Mouse (Mus musculus) MEL (cell line): ENCODE data around the gene Hoxa4. TPM values are rescaled to one million over a fixed set of nuclear protein-coding genes. Genes with fewer than 3 reads are reported as not detected.

Experiments
- DNase-seq: peaks from one replicate; pipeline ENCODE4 v3.0.0; 2011; ENCODE audit warnings: low read depth, low spot score
- H3K27ac ChIP-seq: 2 replicates; pipeline ENCODE4 v1.5.1; 2012; ENCODE audit warnings: low read depth, mild to moderate bottlenecking, control low read depth, low read length, moderate library complexity; ENCODE audit not compliant: control insufficient read depth
- H3K27me3 ChIP-seq, 2 experiments: fragments of 150-350 bp in 1 of 2; sonication (generic) in 1 of 2; 2 replicates each; pipeline ENCODE4 v1.6.1; 2012; ENCODE audit warnings: low read length in 2 of 2, mild to moderate bottlenecking in 2 of 2, improper control_type of control experiment in 1 of 2, moderate library complexity in 1 of 2; ENCODE audit not compliant: insufficient read depth in 2 of 2, control insufficient read depth in 1 of 2
- H3K36me3 ChIP-seq, 2 experiments: 2 replicates each; pipeline ENCODE4 v1.6.1; 2012 to 2014; ENCODE audit warnings: low read length in 2 of 2, improper control_type of control experiment in 1 of 2, inconsistent platforms in 1 of 2, mild to moderate bottlenecking in 1 of 2; ENCODE audit not compliant: insufficient read depth in 2 of 2, control insufficient read depth in 1 of 2
- H3K4me1 ChIP-seq, 2 experiments: fragments of 150-350 bp in 1 of 2; sonication (generic) in 1 of 2; 2 replicates each; pipeline ENCODE4 v1.6.1; 2012; ENCODE audit warnings: low read length in 2 of 2, improper control_type of control experiment in 1 of 2, mild to moderate bottlenecking in 1 of 2; ENCODE audit not compliant: insufficient read depth in 2 of 2, control insufficient read depth in 1 of 2
- H3K4me3 ChIP-seq, 2 experiments: fragments of 150-350 bp in 1 of 2; sonication (generic) in 1 of 2; 2 replicates each; pipeline ENCODE4 v1.5.1; 2012; ENCODE audit warnings: low read depth in 2 of 2, low read length in 2 of 2, mild to moderate bottlenecking in 2 of 2, moderate library complexity in 2 of 2, control low read depth in 1 of 2, improper control_type of control experiment in 1 of 2; ENCODE audit not compliant: control insufficient read depth in 1 of 2, insufficient read depth in 1 of 2
- H3K79me2 ChIP-seq: 2 replicates; pipeline ENCODE4 v1.6.1; 2012; ENCODE audit warnings: mild to moderate bottlenecking, low read length, moderate library complexity; ENCODE audit not compliant: control insufficient read depth, poor library complexity, insufficient read depth
- H3K9ac ChIP-seq: 2 replicates; pipeline ENCODE4 v1.6.1; 2012; ENCODE audit warnings: low read depth, mild to moderate bottlenecking, control low read depth, low read length, moderate library complexity; ENCODE audit not compliant: control insufficient read depth, poor library complexity, severe bottlenecking
- H3K9me3 ChIP-seq: fragments of 150-350 bp; sonication (generic); replicated peaks from 2 replicates; pipeline ENCODE4 v1.6.1; 2012; ENCODE audit warnings: mild to moderate bottlenecking, low read length, improper control_type of control experiment, moderate library complexity; ENCODE audit not compliant: insufficient read depth
- BHLHE40 ChIP-seq: IDR thresholded peaks from 2 replicates; pipeline ENCODE4 v1.6.1; 2012; ENCODE audit warnings: low read depth, mild to moderate bottlenecking, inconsistent platforms, low read length, improper control_type of control experiment, borderline replicate concordance
- E2F4 ChIP-seq: IDR thresholded peaks from 2 replicates; pipeline ENCODE4 v1.6.1; 2011; ENCODE audit warnings: low read depth, low read length, improper control_type of control experiment, borderline replicate concordance
- GABPA ChIP-seq: IDR thresholded peaks from 2 replicates; pipeline ENCODE4 v1.6.1; 2012; ENCODE audit warnings: low read depth, mild to moderate bottlenecking, inconsistent platforms, low read length, improper control_type of control experiment, moderate library complexity
- GATA1 ChIP-seq: IDR thresholded peaks from 2 replicates; pipeline ENCODE4 v1.6.1; 2011; ENCODE audit warnings: low read depth, low read length, improper control_type of control experiment
- HCFC1 ChIP-seq: IDR thresholded peaks from 2 replicates; pipeline ENCODE4 v1.6.1; 2012; ENCODE audit warnings: low read depth, mild to moderate bottlenecking, inconsistent platforms, low read length, improper control_type of control experiment, moderate library complexity
- MAFK ChIP-seq: IDR thresholded peaks from 2 replicates; pipeline ENCODE4 v1.6.1; 2011; ENCODE audit warnings: low read depth, mild to moderate bottlenecking, low read length, improper control_type of control experiment, borderline replicate concordance
- MAX ChIP-seq: IDR thresholded peaks from 2 replicates; pipeline ENCODE4 v1.6.1; 2011; ENCODE audit warnings: low read length, improper control_type of control experiment
- MYB ChIP-seq: IDR thresholded peaks from 2 replicates; pipeline ENCODE4 v1.6.1; 2011; ENCODE audit warnings: mild to moderate bottlenecking, low read depth, low read length, improper control_type of control experiment
- NELFE ChIP-seq: IDR thresholded peaks from 2 replicates; pipeline ENCODE4 v1.6.1; 2011; ENCODE audit warnings: low read depth, low read length, improper control_type of control experiment
- POLR2AphosphoS2 ChIP-seq: IDR thresholded peaks from 2 replicates; pipeline ENCODE4 v1.6.1; 2011; ENCODE audit warnings: low read length, improper control_type of control experiment
- SIN3A ChIP-seq: IDR thresholded peaks from 2 replicates; pipeline ENCODE4 v1.6.1; 2012; ENCODE audit warnings: low read length, improper control_type of control experiment, inconsistent platforms
- UBTF ChIP-seq: IDR thresholded peaks from 2 replicates; pipeline ENCODE4 v1.6.1; 2012; ENCODE audit warnings: low read depth, mild to moderate bottlenecking, inconsistent platforms, low read length, improper control_type of control experiment, moderate library complexity, borderline replicate concordance; ENCODE audit not compliant: insufficient read depth
- USF1 ChIP-seq: IDR thresholded peaks from 2 replicates; pipeline ENCODE4 v1.6.1; 2014; ENCODE audit warnings: low read depth, mild to moderate bottlenecking, inconsistent platforms, low read length, improper control_type of control experiment, moderate library complexity
- ZMIZ1 ChIP-seq: IDR thresholded peaks from 2 replicates; pipeline ENCODE4 v1.6.1; 2012; ENCODE audit warnings: low read depth, mild to moderate bottlenecking, inconsistent platforms, low read length, improper control_type of control experiment, moderate library complexity
- ZNF384 ChIP-seq: IDR thresholded peaks from 2 replicates; pipeline ENCODE4 v1.6.1; 2012; ENCODE audit warnings: low read depth, mild to moderate bottlenecking, inconsistent platforms, low read length, improper control_type of control experiment
- polyA plus RNA-seq, 2 experiments: library from polyadenylated mRNA; stranded (reverse) in 1 of 2; unstranded in 1 of 2; fragments of >175 nt in 1 of 2; fragments of >200 nt in 1 of 2; gene quantifications; 2 replicates each; pipeline versions ENCODE4 v1.2.1 to v1.2.4; 2012; ENCODE audit warnings: low replicate concordance in 2 of 2, low read depth in 1 of 2; ENCODE audit not compliant: insufficient read length in 2 of 2, insufficient read depth in 1 of 2, missing spikeins in 1 of 2
- total RNA-seq: library from RNA; depleted of rRNA; stranded (reverse); fragments of 300-350 nt; gene quantifications from 2 replicates; pipeline ENCODE4 v1.2.3, GENCODE M21; 2012

Gene Hoxa4
- total and polyA plus RNA-seq, 3 experiments: not detected

DNA sequence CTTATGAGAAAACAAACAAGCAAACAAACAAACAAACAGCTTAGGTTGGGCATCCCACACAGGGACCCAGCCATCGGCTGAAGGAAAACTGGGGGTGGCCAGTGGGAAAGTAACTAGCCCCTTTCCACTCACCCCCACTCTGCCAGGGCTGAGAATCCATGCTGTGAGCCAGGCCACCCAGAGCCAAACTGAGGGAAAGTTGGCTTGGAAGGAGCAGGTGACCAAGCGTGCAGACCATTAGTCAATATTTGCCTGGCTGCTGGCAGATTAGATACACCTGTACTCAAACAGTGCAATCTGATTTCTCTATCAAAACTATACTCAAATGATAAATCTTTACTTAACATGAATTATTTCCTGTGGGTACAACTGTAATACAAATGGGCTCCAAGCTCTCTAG lies 9.5 kb downstream of the Hoxa4 start:
- no peak for TF ChIP-seq MAX
- no peak for TF ChIP-seq BHLHE40
- TF ChIP-seq ZMIZ1: no peak
- Histone ChIP-seq H3K4me3 (no peak overlapping the region), H3K4me1 (no peaks in the 10 kb centered on the region), H3K36me3 (no peaks in the 10 kb centered on the region), H3K9ac (no peak overlapping the region), H3K9me3 (no peaks in the 10 kb centered on the region), H3K79me2 (no peaks in the 10 kb centered on the region), H3K27me3 (no peaks in the 10 kb centered on the region), H3K27ac (no peak overlapping the region)
- no peak for DNase-seq

DNA sequence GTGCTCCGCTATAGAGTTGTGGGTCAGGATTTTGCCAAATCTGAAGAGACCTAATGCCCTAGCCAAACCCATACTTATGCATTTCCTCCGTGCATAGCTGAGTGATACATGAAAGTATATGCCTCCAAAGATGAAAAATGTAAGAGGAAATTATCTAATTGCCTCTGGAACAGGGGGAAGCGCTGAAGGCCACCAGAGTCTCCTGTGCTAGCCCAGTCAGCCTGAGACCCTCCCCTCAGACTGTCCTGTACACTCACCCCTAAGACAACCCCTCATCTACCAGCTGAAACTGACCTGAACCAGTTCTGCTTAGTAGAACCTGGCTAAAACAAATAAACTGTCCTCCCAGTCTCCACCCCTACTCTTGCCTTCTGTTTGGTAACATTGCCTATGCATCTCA lies 10.8 kb downstream of the Hoxa4 start:
- Histone ChIP-seq H3K27me3 (no peaks in the 10 kb centered on the region), H3K27ac (no peak overlapping the region)
- no peak for TF ChIP-seq NELFE
- no peak for TF ChIP-seq SIN3A

DNA sequence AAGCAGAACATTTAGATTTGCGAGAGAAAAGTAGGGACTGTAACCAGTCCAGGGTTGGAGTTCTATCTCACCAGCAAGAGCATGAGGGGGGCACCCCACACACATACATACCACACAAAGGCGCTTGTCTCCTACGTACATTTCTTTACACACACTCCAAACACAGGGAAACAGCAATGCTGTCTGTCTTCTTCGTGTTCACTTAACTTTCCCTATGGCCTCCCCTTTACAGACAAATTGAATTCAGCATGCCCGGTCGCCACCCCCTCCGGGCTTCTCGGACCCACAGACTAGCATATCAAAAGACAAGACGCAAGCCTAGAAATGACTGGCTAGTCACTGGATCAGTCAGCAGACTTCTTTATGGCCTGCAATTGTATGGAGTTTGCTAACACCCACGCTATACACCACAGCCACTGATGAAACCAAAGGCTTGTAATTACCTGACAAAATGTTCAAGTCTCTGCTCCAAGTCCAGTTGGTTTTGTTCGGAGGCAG lies 11.3 kb downstream of the Hoxa4 start:
- TF ChIP-seq GATA1 (no peak), MYB (no peak), GABPA (no peak), NELFE (no peak), MAFK (no peak), E2F4 (no peak), HCFC1 (no peak), USF1 (no peak), POLR2AphosphoS2 (no peak), UBTF (no peak), ZNF384 (no peak)
- no peak overlapping the region for H3K27ac ChIP-seq
- no peaks in the 10 kb centered on the region for H3K27me3 ChIP-seq

More for the DNA sequence above, 10.8 kb downstream of the Hoxa4 start:
- no peaks in the 10 kb centered on the region for H3K79me2 ChIP-seq
- no peak overlapping the region for H3K4me3 ChIP-seq
- no peaks in the 10 kb centered on the region for H3K9me3 ChIP-seq
- H3K9ac ChIP-seq: no peak overlapping the region
- H3K36me3 ChIP-seq: no peaks in the 10 kb centered on the region
- H3K4me1 ChIP-seq: no peaks in the 10 kb centered on the region
- no peak for DNase-seq

More for the DNA sequence above, 11.3 kb downstream of the Hoxa4 start:
- H3K36me3 ChIP-seq: no peaks in the 10 kb centered on the region
- H3K4me1 ChIP-seq: no peaks in the 10 kb centered on the region
- DNase-seq: no peak
- no peak overlapping the region for H3K9ac ChIP-seq
- no peaks in the 10 kb centered on the region for H3K79me2 ChIP-seq
- no peaks in the 10 kb centered on the region for H3K9me3 ChIP-seq
- H3K4me3 ChIP-seq: no peak overlapping the region
